Comparison of ENCODE assay signal across 8 mouse cellular contexts in the genomic region with DNA sequence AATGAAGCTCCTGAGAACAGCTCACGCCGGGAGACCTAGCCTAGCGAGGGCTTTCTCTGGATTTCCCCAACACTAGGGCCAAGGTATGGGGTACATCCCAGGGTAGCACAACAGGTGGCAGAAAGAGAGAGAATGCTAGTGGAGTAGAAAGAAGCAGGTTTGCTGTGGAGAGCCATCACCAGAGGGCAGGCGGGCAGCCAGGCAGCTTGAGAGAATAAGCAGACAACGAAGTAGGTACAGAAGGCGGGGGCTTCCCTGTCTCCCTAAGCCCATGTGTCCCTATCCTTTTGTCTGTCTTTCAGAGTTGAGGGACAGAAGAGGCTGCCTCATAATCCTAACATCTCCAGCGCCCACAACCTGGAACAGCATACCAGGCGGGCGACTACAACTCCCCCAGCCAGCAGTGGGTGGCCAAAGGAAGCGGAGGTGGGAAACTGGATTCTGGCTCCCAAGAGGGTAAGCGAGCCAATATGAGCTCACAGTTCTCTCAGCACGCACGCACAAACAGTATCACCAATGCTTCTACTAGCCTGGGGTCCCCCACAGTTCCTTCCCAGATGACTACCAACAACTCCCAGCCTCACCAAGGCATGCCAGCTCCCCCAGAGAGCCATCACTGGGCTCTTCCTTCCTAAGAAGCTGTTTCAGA. TPM values are rescaled to one million over a fixed set of nuclear protein-coding genes. Genes with fewer than 3 reads are reported as not detected.
DNase-seq lines count a peak whose midpoint lies in the region; ATAC-seq and TF ChIP-seq lines count a peak whose summit lies in the region.

No protein-coding gene starts in this region.

- H3K9me3 ChIP-seq in liver, embryonic 12.5 days (replicated peaks), result no peaks in the 10 kb centered on the region
- H3K9me3 ChIP-seq in forebrain, embryonic 10.5 days, result no peaks in the 10 kb centered on the region

- no peak for TF ChIP-seq POLR2A in olfactory bulb, adult 2 months (IDR thresholded peaks at IDR 0.05; ENCODE audit: insufficient read depth, low read depth, low read length)

- H3K27me3 ChIP-seq in liver, embryonic 12.5 days (replicated peaks), result no peaks in the 10 kb centered on the region
- no peaks in the 10 kb centered on the region for H3K27me3 ChIP-seq in forebrain, embryonic 10.5 days (ENCODE audit: poor library complexity, severe bottlenecking)

- H3K4me1 ChIP-seq in liver, embryonic 12.5 days, result peaks cover 85% of the 10 kb centered on the region
- peaks cover 100% of the 10 kb centered on the region for H3K4me1 ChIP-seq in forebrain, embryonic 10.5 days
- H3K4me1 ChIP-seq in olfactory bulb, adult 2 months (ENCODE audit: control insufficient read depth, insufficient read depth, low read length), result peaks cover 57% of the 10 kb centered on the region

- no peak for ATAC-seq in liver, embryonic 12.5 days
- no peak for ATAC-seq in activated CD4-positive, CD25-positive, alpha-beta regulatory T cell, adult 4 months

- no peak for DNase-seq in liver
- no peak for DNase-seq in forebrain, embryonic 10.5 days (ENCODE audit: extremely low spot score, low spot score)
- DNase-seq in layer of hippocampus, adult 8-10 months (ENCODE audit: low spot score in 2 of 2), result peak; percentile 45 to 50
- DNase-seq in gastrocnemius, adult 8-10 months (ENCODE audit: low spot score in 2 of 2), result no peak
- DNase-seq in frontal cortex, postnatal 10 days (ENCODE audit: low spot score in 2 of 2), result no peak

- peaks cover 45% of the 10 kb centered on the region for H3K36me3 ChIP-seq in liver, embryonic 12.5 days
- peaks cover 65% of the 10 kb centered on the region for H3K36me3 ChIP-seq in forebrain, embryonic 10.5 days (replicated peaks)

- H3K4me3 ChIP-seq in liver, embryonic 12.5 days, result 0 out of 2 replicates have a peak overlapping the region, but pooled peaks have one; percentile 81
- H3K4me3 ChIP-seq in forebrain, embryonic 10.5 days, result peak overlapping the region; percentile 73; the same call in 1 of the 2 replicates
- H3K4me3 ChIP-seq in olfactory bulb, adult 2 months (ENCODE audit: insufficient read depth, low read depth, low read length), result peak overlapping the region; percentile 92

- WGBS in liver, embryonic 12.5 days (ENCODE audit: insufficient replicate concordance), result 84% methylated on average over 13 of the region's 13 CpGs
- WGBS in forebrain, embryonic 10.5 days, result 82% methylated on average over 13 of the region's 13 CpGs
- 20% methylated on average over 13 of the region's 13 CpGs for WGBS in olfactory bulb, adult 2 months

- peak overlapping the region; percentile 84 for H3K9ac ChIP-seq in liver, embryonic 12.5 days

- no peak for TF ChIP-seq CTCF in olfactory bulb, adult 2 months (IDR thresholded peaks at IDR 0.05; ENCODE audit: insufficient read depth, low read depth, low read length)

- H3K4me2 ChIP-seq in liver, embryonic 12.5 days, result peak overlapping the region; percentile 91

- H3K27ac ChIP-seq in liver, embryonic 12.5 days, result peak overlapping the region; percentile 17
- no peak overlapping the region for H3K27ac ChIP-seq in forebrain, embryonic 10.5 days
- H3K27ac ChIP-seq in olfactory bulb, adult 2 months (ENCODE audit: insufficient read depth, low read depth, low read length), result peak overlapping the region; percentile 87

RNA-seq across cellular contexts. Expression of a gene that starts 19.6 kb away (rescaled TPM):
- polyA plus RNA-seq in liver, embryonic 12.5 days (2016; fragmentation: Nextera tagmentation; extraction: Ambion mirVana), result 12.1 and 14.8 TPM in 2 replicates
- 37.3 and 38.3 TPM in 2 replicates for polyA plus RNA-seq in forebrain, embryonic 10.5 days (2016; fragmentation: Nextera tagmentation; extraction: Ambion mirVana)
- total RNA-seq in layer of hippocampus, adult 8-10 months (2022), result 10 to 100 TPM; 53.5 to 65.9 (median 58.5) TPM
- polyA plus RNA-seq in olfactory bulb, adult 2 months (2012; ENCODE audit: insufficient read depth, insufficient read length, low replicate concordance, missing spikeins), result 65.6 and 107 TPM in 2 replicates
- 10 to 100 TPM in 3 of 4 experiments, 1 to 10 TPM in 1; 9.8 to 20.1 (median 14.8) TPM for total RNA-seq in gastrocnemius, adult 8-10 months (2022)
- 10 to 100 TPM; 17.2 to 23.9 TPM for polyA plus RNA-seq in activated CD4-positive, CD25-positive, alpha-beta regulatory T cell, adult 4 months (2017; shearing (Covaris generic))

Comparison
In these comparisons a context has a peak if more than half of its experiments do, and no peak if none do; other contexts are left out.
1. DNase-seq: peak in layer of hippocampus, adult 8-10 months (2 of 2); none in liver (single experiment), forebrain, embryonic 10.5 days (single experiment), gastrocnemius, adult 8-10 months (0 of 2) and frontal cortex, postnatal 10 days (0 of 2).
2. Peak in every context shown above with its lines, with median percentiles within 50 percentile points of each other: H3K4me3 ChIP-seq.